Mouse (Mus musculus) thymus, adult 2 months (tissue): ENCODE measurements around the gene Rims4.

ENCODE experiments used
- CTCF ChIP-seq: fragments of 200-500 bp; IDR thresholded peaks from 2 replicates; pipeline ENCODE4 v1.5.1; 2012; ENCODE audit warnings: mild to moderate bottlenecking, control low read depth, low read length, moderate library complexity, borderline replicate concordance; ENCODE audit not compliant: control insufficient read depth, poor library complexity, insufficient read depth; ENCODE audit errors: extremely low read depth
- POLR2A ChIP-seq: fragments of 200-500 bp; IDR thresholded peaks from 2 replicates; pipeline ENCODE4 v1.6.1; 2012; ENCODE audit warnings: mild to moderate bottlenecking, low read length, control low read depth, moderate library complexity; ENCODE audit not compliant: control insufficient read depth, poor library complexity, insufficient read depth; ENCODE audit errors: extremely low read depth

GRCm38 (mm10) chr2:163813077-163813476, 105.4 kb downstream of the Rims4 start:
- no peak for TF ChIP-seq CTCF
- no peak for TF ChIP-seq POLR2A
